Mouse (Mus musculus) CD4-positive helper T cell, adult 2 months (primary cell): Measurements from ENCODE around the gene Adamts2.

ENCODE experiments used
- DNase-seq: peaks from one replicate; pipeline ENCODE4 v3.0.0-alpha.2; 2012; ENCODE audit warnings: low read depth, missing footprints, low spot score

The Adamts2 gene

DNA sequence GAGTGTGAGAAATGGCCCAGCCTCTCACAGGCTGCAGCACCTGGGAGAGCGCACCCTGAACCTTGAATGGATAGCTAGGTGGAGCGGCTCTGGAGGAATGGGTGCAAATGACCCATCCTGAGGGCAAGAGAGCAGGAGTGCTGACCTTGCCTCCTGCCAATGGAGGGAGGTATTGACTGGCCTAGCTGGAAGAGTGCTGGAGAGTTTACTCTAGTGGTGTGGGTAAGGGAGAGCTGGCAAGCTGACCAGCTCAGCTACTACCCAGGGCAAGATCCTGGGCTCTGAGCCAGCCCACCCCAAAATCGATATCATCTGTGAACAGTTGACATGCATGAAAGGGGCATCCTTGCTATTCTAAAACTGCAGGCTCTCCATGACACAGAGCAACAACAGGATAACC is 244.1 kb downstream of the Adamts2 start:
- DNase-seq = no peak

DNA sequence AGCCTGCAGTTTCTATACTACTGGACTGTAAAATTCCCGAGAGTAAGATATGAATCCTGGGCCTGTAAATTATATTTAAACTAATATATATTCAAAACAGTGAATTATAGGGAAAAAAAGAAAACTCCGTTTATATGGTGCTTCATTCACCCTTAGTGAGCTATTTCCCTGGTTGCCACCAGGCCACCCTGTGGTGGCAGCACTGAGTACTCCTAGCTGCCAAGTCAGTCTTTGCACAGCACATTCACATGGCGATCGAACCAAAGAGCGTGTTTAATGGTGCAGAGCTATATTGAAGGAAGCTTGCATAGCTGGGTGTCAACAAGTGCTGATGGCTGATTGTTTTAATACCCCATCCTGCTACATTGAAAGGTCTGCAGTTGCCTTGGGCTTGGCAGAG is 245.2 kb downstream of the Adamts2 start:
- DNase-seq = no peak

DNA sequence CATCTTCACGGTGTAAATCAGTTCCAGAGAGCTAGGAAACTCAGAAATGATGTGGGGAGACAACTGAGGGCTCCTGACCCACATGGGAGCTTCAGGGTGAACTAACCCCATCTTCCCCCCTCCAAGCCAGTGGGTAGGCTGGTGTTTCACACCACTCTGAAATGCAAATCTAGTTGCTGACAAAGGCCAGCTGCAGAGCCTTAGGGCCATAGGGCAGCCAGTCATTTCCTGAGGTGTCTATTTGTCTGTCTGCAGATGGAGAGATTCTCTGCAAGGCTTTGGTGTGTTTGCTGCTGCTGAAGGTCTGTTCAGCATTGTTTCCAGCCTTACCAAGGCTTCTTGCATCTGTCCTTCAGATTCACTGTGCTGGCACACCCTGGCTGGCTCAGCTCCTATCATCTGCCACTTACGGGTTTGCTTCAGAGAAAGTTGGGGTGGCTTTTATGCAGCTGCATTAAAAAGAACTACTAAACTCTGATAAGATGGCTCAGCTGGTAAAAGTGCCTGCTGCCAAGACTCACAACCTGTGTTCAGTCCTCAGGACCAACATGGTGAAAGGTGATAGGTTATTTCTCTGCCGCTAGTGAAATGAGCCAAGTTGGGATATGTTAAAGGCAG is 246.7 kb downstream of the Adamts2 start:
- DNase-seq = no peak

DNA sequence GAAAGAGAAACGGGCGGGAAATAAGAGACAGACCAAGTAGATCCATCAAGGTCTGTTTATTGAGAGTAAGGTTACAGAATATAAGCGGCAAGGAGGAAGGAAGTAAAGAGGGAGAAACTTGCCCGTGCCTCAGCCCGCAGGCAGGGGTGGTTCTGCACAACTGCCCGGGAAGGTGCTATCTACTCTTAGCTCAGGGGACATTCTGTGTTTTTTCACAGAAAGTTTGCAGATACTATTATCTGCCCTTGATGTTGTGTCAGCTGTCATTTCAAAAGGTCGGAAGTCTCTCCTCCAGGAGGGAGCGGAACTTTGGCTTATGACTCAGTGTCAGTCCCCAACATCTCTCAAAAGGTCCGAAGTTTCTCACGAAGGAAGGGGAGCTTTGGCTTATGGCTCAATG is 247.4 kb downstream of the Adamts2 start:
- DNase-seq = no peak

DNA sequence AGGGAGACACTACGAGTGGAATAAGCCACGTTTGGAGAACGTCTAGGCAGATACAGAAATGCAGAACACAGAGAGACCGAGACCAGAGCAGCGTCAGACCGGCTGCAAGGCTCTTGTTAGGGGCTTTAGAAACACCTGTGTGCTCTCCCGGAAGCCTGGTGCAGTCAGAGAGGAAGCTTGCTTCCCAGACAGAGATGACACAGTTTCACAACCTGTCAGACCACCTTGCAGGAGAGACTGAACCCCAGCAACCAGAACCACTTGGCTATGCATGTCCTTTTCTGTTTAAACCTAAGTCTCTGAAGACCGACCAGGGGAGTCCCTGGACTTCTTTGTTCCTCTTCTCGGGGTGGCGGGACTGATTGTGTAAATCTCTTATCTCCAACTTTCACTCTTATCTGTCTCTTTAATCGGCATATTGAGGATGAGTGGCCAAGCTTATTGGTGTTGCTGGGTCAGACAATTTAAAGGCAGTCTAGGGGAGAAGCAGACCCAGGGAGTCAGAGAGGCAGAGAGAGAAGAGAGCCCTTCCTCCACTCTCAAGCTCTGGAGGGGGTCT is 248.4 kb downstream of the Adamts2 start, which contains the start of gene Grm6:
Grm6 (plus strand) TSS at position 509 of the 559 bp plus-strand sequence.
- DNase-seq = peak; percentile 23

DNA sequence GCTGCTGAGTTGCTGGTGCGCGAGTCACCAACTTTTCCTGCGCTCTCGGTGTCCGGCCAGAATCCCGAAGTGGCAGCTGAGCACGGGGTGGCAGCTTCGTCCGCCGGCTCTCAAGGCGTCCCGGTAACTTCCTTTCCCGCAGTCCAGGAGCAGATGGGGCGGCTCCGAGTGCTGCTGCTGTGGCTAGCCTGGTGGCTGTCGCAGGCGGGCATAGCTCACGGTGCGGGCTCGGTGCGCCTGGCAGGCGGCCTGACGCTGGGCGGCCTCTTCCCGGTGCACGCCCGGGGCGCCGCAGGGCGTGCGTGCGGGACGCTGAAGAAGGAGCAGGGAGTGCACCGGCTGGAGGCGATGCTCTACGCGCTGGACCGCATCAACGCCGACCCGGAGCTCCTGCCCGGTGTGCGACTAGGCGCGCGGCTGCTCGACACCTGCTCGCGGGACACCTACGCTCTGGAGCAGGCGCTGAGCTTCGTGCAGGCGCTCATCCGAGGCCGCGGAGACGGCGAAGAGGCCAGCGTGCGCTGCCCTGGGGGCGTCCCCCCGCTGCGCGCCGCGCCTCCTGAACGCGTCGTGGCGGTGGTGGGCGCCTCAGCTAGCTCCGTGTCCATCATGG is 249.2 kb downstream of the Adamts2 start:
- DNase-seq = peak; percentile 28
